Mouse (Mus musculus) layer of hippocampus, adult 2 months (tissue): Measurements from ENCODE around the gene Prr15. TPM values are rescaled to one million over a fixed set of nuclear protein-coding genes. Genes with fewer than 3 reads are reported as not detected.

Source experiments
- DNase-seq, 2 experiments: peaks; one replicate each; pipeline ENCODE4 v3.0.0; 2022; ENCODE audit warnings: low spot score in 2 of 2
- H3K27ac ChIP-seq: fragments of 200-600 bp; 2 replicates; pipeline ENCODE4 v1.8.1; 2022
- H3K4me3 ChIP-seq: fragments of 200-600 bp; 2 replicates; pipeline ENCODE4 v1.8.1; 2022; ENCODE audit warnings: mild to moderate bottlenecking
- CTCF ChIP-seq: fragments of 200-600 bp; conservative IDR thresholded peaks from 2 replicates; pipeline ENCODE4 v1.8.1; 2022; ENCODE audit warnings: antibody characterized with exemption, mild to moderate bottlenecking, moderate library complexity
- total RNA-seq, 2 experiments: library from RNA; stranded (reverse); gene quantifications; 2 replicates each; pipeline ENCODE4 v1.2.3; 2021

Prr15 gene
- total RNA-seq, 2 experiments from 2014 or later, result 0.76 to 1.2 TPM

GRCm38 (mm10) chr6:54313071-54313470 lies 12.6 kb upstream of the Prr15 start:
- Histone ChIP-seq H3K27ac (no peak overlapping the region), H3K4me3 (no peak overlapping the region)
- peak in 1 of 2 experiments; percentile 31 for DNase-seq
- TF ChIP-seq CTCF, result no peak

- no peak for DNase-seq
- Histone ChIP-seq H3K4me3 (no peak overlapping the region), H3K27ac (no peak overlapping the region)
- TF ChIP-seq CTCF, result no peak
Measured at GRCm38 (mm10) chr6:54318618-54319017, 7.0 kb upstream of the Prr15 start.

DNA sequence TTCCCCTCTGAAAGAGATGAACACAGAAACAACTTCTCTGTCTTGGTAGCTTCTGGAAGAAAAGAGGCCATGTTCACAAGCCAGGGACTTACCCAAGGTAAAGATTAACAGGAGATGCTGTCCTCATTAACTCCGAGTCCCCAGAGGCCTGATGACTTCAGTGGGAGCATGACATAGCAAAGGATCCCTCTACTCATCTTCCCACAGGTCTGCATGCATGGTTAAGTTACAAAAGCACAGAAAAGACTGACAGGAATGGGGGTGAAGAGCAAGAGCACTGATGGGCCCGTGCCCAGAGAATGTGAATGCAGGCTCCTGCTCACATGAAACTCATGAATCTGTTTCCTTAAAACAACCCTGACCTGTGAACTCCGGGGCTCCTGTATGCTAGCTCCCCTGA lies 6.4 kb upstream of the Prr15 start:
- no peak for DNase-seq
- no peak for TF ChIP-seq CTCF
- Histone ChIP-seq H3K4me3 (no peak overlapping the region), H3K27ac (no peak overlapping the region)

- Histone ChIP-seq H3K4me3 (no peak overlapping the region), H3K27ac (no peak overlapping the region)
- no peak for TF ChIP-seq CTCF
- no peak for DNase-seq
Measured at GRCm38 (mm10) chr6:54320236-54320635, 5.4 kb upstream of the Prr15 start.

GRCm38 (mm10) chr6:54326671-54327625 lies 1.3 kb downstream of the Prr15 start:
- DNase-seq, result peak; percentile 39 to 50
- no peak for TF ChIP-seq CTCF
- Histone ChIP-seq H3K4me3 (peak overlapping the region; percentile 65), H3K27ac (no peak overlapping the region)

- Histone ChIP-seq H3K4me3 (peak overlapping the region; percentile 65), H3K27ac (no peak overlapping the region)
- peak in 1 of 2 experiments; percentile 13 for DNase-seq
- no peak for TF ChIP-seq CTCF
Measured at GRCm38 (mm10) chr6:54327626-54328003, 2.0 kb downstream of the Prr15 start.

DNA sequence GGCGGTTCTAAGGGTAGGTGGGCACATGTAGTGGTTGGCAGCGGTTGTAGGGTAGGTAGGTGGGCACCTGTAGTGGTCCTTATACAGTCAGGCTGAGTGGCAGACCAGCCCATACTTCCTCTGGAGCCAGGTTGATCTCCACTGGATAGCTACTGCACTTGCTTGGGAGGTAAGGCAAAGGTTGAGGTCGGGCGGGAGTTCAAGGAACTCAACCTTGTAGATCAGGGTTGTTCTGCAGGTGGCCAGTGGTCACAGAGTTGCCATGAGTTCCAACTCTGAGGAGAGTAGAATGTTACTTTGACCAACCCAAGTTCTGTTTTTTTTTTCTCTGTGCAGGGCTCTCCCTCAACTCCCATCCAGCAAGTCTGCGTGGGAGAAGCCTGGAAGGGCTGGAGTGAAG lies 3.1 kb downstream of the Prr15 start:
- H3K4me3 ChIP-seq, result no peak overlapping the region
- no peak for DNase-seq
- H3K27ac ChIP-seq, result no peak overlapping the region
- TF ChIP-seq CTCF, result no peak

DNA sequence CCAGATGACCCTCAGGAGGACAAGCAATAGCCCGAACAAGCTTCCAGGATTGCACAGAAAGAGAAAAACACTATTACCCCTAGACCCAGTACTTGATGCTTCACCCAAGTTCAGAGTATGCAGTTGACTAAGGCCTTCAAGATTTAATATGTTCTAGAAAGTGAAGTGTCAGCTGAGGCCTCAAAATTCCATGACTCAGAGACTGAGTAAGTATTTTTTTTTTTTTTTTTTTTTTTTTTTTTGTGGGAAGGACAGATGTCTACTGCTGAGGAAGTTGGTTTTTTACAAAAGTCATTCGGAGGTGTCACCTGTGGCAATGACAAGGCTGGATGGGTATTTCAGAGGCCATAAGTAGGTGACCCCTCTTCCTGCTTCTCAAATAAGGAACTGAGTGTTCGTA lies 4.0 kb downstream of the Prr15 start:
- no peak for DNase-seq
- no peak for TF ChIP-seq CTCF
- no peak overlapping the region for H3K4me3 ChIP-seq
- H3K27ac ChIP-seq, result no peak overlapping the region

GRCm38 (mm10) chr6:54330166-54330565 lies 4.5 kb downstream of the Prr15 start:
- no peak for DNase-seq
- no peak for TF ChIP-seq CTCF
- no peak overlapping the region for H3K4me3 ChIP-seq
- no peak overlapping the region for H3K27ac ChIP-seq

DNA sequence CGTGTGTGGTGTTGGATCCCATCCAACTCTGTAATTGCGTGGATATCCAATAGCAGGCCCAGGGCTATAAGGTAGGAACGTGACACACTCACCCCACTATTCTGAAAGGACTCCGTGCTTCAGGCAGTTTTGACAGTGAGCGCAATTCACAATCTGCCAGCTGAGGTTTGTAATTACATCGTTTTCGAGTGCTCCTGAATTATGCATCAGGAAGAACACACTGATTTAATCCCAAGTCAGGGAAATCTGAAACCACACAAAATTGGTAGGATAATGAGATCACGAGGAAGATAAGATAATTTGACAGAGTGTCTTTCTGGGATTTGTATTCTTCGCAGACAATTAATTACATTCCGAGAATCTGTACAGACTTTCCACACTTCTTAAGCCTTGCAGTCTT lies 6.1 kb downstream of the Prr15 start:
- peak in 1 of 2 experiments; percentile 24 for DNase-seq
- Histone ChIP-seq H3K4me3 (no peak overlapping the region), H3K27ac (no peak overlapping the region)
- TF ChIP-seq CTCF, result no peak

GRCm38 (mm10) chr6:54332203-54332602 lies 6.6 kb downstream of the Prr15 start:
- Histone ChIP-seq H3K4me3 (no peak overlapping the region), H3K27ac (no peak overlapping the region)
- no peak for DNase-seq
- TF ChIP-seq CTCF, result no peak

GRCm38 (mm10) chr6:54333116-54333651 lies 7.5 kb downstream of the Prr15 start:
- Histone ChIP-seq H3K27ac (no peak overlapping the region), H3K4me3 (no peak overlapping the region)
- TF ChIP-seq CTCF, result no peak
- no peak for DNase-seq

DNA sequence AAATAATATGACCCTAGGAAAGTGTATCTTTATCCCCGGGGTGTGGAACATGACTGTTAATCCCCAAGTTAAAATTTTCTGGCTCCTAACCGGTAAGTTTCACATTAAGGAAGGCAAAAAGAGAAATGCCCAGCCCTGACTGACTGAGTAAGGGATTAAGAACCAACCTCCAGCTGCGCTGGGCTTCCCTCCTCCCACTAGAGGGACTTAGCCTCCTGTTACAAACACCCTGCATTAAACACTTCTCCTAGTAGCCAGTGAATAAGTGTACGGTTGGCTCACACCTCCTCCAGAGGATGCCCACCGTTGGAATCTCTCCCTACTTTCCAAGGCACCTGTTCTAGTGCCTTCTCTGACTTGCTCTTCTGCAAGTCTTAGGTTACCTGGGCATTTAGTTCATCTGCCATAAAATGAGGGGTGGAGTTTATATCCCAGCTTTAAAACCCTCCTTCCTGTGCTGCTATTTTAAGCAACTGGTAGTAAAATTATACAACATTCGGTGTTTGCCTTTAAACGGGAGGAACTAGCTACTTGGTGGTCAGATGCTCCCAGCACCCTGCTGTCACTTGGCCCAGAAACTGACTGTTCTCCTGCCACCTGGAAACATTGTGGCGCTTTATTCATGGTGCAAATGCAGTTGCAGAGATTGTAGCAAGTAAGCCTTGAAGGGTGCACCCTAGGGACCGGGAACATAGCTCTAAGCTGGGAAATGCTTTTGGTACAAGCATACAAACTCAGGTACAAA lies 8.2 kb downstream of the Prr15 start:
- Histone ChIP-seq H3K27ac (no peak overlapping the region), H3K4me3 (no peak overlapping the region)
- DNase-seq, result no peak
- no peak; the same call in 1 of the 2 replicates for TF ChIP-seq CTCF
